Mouse (Mus musculus) hindbrain, embryonic 13.5 days (tissue): Measurements from ENCODE around the gene Nenf. TPM values are rescaled to one million over a fixed set of nuclear protein-coding genes. Genes with fewer than 3 reads are reported as not detected.

Experiments
- polyA plus RNA-seq: library from polyadenylated mRNA; unstranded; fragments of >200 nt; fragmentation: Nextera tagmentation; extraction: Ambion mirVana; gene quantifications from 2 replicates; pipeline ENCODE4 v1.2.1, GENCODE M21; 2015

Gene Nenf
- polyA plus RNA-seq, 1 experiment from 2014 or later = 109 TPM

Other genes starting within 250 kb of the Nenf start
- 1.4 and 2.5 TPM in 2 replicates for gene Batf3, start 220.3 kb downstream of the Nenf start, polyA plus RNA-seq
- not detected in 2 replicates for gene Fam71a, start 153.4 kb downstream of the Nenf start, polyA plus RNA-seq
- gene Atf3, start 100.2 kb downstream of the Nenf start, polyA plus RNA-seq = 1.2 and 1.5 TPM in 2 replicates
- 36.7 and 39.9 TPM in 2 replicates for gene Tmem206, start 7.7 kb upstream of the Nenf start, polyA plus RNA-seq
- gene Ppp2r5a, start 85.1 kb upstream of the Nenf start, polyA plus RNA-seq = 5.3 and 7.5 TPM in 2 replicates